Mouse (Mus musculus): ENCODE data around the gene Tpt1. TPM values are rescaled to one million over a fixed set of nuclear protein-coding genes. Genes with fewer than 3 reads are reported as not detected.
"Not testable (repeated sequence)": the region's sequence is repeated elsewhere in the genome, so short reads cannot be mapped to it uniquely, and the experiment has no call there.

Gene Tpt1
- polyA plus RNA-seq, 1 experiment from 2014 or later: 1,543 TPM

GRCm38 (mm10) chr14:75837048-75837916 lies 7.6 kb upstream of the Tpt1 start:
- 52% methylated on average over 10 of the region's 10 CpGs for WGBS
- TF ChIP-seq CTCF (IDR thresholded peaks at IDR 0.05; ENCODE audit: low read depth): 0 out of 2 replicates have a peak, but pooled peaks have one; percentile 11
- DNase-seq (ENCODE audit: low spot score): peak; percentile 48
- H3K4me3 ChIP-seq (replicated peaks; ENCODE audit: low read depth, low read length): no peak overlapping the region
- H3K4me1 ChIP-seq (replicated peaks; ENCODE audit: insufficient read depth, low read length): peaks cover 12% of the 10 kb centered on the region
- no peaks in the 10 kb centered on the region for H3K9me3 ChIP-seq (replicated peaks; ENCODE audit: low read length)
- no peak overlapping the region for H3K4me2 ChIP-seq (ENCODE audit: low read length)
- H3K27ac ChIP-seq: no peak overlapping the region
- ATAC-seq (replicated peaks; ENCODE audit: low FRiP score, low read depth): no peak
- no peaks in the 10 kb centered on the region for H3K27me3 ChIP-seq (ENCODE audit: insufficient read depth, low read length)
- no peak overlapping the region for H3K9ac ChIP-seq (ENCODE audit: low read depth, low read length)
- no peaks in the 10 kb centered on the region for H3K36me3 ChIP-seq (ENCODE audit: insufficient read depth, low read length)

GRCm38 (mm10) chr14:75841758-75842157 lies 3.1 kb upstream of the Tpt1 start:
- H3K4me2 ChIP-seq (ENCODE audit: low read length); H3K4me3 ChIP-seq (replicated peaks; ENCODE audit: low read depth, low read length); H3K4me1 ChIP-seq (replicated peaks; ENCODE audit: insufficient read depth, low read length); H3K27ac ChIP-seq; H3K27me3 ChIP-seq (ENCODE audit: insufficient read depth, low read length); H3K36me3 ChIP-seq (ENCODE audit: insufficient read depth, low read length); DNase-seq (ENCODE audit: low spot score); H3K9ac ChIP-seq (ENCODE audit: low read depth, low read length); H3K9me3 ChIP-seq (replicated peaks; ENCODE audit: low read length); ATAC-seq (replicated peaks; ENCODE audit: low FRiP score, low read depth): not testable (repeated sequence)
- 30% methylated on average over 1 of the region's 2 CpGs for WGBS

- no peaks in the 10 kb centered on the region for H3K9me3 ChIP-seq (replicated peaks; ENCODE audit: low read length)
- ATAC-seq (replicated peaks; ENCODE audit: low FRiP score, low read depth): no peak
Observed at GRCm38 (mm10) chr14:75844111-75844695, 690 bp upstream of the Tpt1 start.

GRCm38 (mm10) chr14:75845698-75846115 lies 814 bp downstream of the Tpt1 start:
- ATAC-seq (replicated peaks; ENCODE audit: low FRiP score, low read depth) (peak; percentile 70), DNase-seq (ENCODE audit: low spot score) (peak; percentile 96)
- Histone ChIP-seq H3K27me3 (ENCODE audit: insufficient read depth, low read length) (no peaks in the 10 kb centered on the region), H3K27ac (peak overlapping the region; percentile 99), H3K36me3 (ENCODE audit: insufficient read depth, low read length) (peaks cover 29% of the 10 kb centered on the region), H3K4me1 (replicated peaks; ENCODE audit: insufficient read depth, low read length) (peaks cover 6% of the 10 kb centered on the region; the same call in 1 of the 2 replicates), H3K4me3 (replicated peaks; ENCODE audit: low read depth, low read length) (peak overlapping the region; percentile 90), H3K4me2 (ENCODE audit: low read length) (peak overlapping the region; percentile 56), H3K9me3 (replicated peaks; ENCODE audit: low read length) (no peaks in the 10 kb centered on the region), H3K9ac (ENCODE audit: low read depth, low read length) (peak overlapping the region; percentile 97)
- WGBS: under 1% methylated on average over 40 of the region's 40 CpGs
- TF ChIP-seq CTCF (IDR thresholded peaks at IDR 0.05; ENCODE audit: low read depth): peak; percentile 59

More at GRCm38 (mm10) chr14:75844111-75844695, 690 bp upstream of the Tpt1 start:
- peak overlapping the region; percentile 78 for H3K4me2 ChIP-seq (ENCODE audit: low read length)
- no peak for TF ChIP-seq CTCF (IDR thresholded peaks at IDR 0.05; ENCODE audit: low read depth)
- peaks cover 22% of the 10 kb centered on the region for H3K36me3 ChIP-seq (ENCODE audit: insufficient read depth, low read length)
- peak overlapping the region; percentile 99 for H3K27ac ChIP-seq
- H3K27me3 ChIP-seq (ENCODE audit: insufficient read depth, low read length): no peaks in the 10 kb centered on the region
- peaks cover 6% of the 10 kb centered on the region; the same call in 1 of the 2 replicates for H3K4me1 ChIP-seq (replicated peaks; ENCODE audit: insufficient read depth, low read length)
- 3% methylated on average over 14 of the region's 14 CpGs for WGBS
- H3K4me3 ChIP-seq (replicated peaks; ENCODE audit: low read depth, low read length): peak overlapping the region; percentile 90
- no peak for DNase-seq (ENCODE audit: low spot score)
- peak overlapping the region; percentile 97 for H3K9ac ChIP-seq (ENCODE audit: low read depth, low read length)

GRCm38 (mm10) chr14:75847669-75848068 lies 2.8 kb downstream of the Tpt1 start:
- Histone ChIP-seq H3K4me2 (ENCODE audit: low read length) (no peak overlapping the region), H3K9me3 (replicated peaks; ENCODE audit: low read length) (no peaks in the 10 kb centered on the region), H3K36me3 (ENCODE audit: insufficient read depth, low read length) (peaks cover 36% of the 10 kb centered on the region), H3K4me1 (replicated peaks; ENCODE audit: insufficient read depth, low read length) (peaks cover 6% of the 10 kb centered on the region; the same call in 1 of the 2 replicates), H3K27ac (no peak overlapping the region), H3K4me3 (replicated peaks; ENCODE audit: low read depth, low read length) (no peak overlapping the region), H3K27me3 (ENCODE audit: insufficient read depth, low read length) (no peaks in the 10 kb centered on the region), H3K9ac (ENCODE audit: low read depth, low read length) (0 out of 2 replicates have a peak overlapping the region, but pooled peaks have one; percentile 2)
- no peak for TF ChIP-seq CTCF (IDR thresholded peaks at IDR 0.05; ENCODE audit: low read depth)
- DNase-seq (ENCODE audit: low spot score) (no peak), ATAC-seq (replicated peaks; ENCODE audit: low FRiP score, low read depth) (no peak)
- WGBS: 71% methylated on average over 4 of the region's 4 CpGs

- no peak for TF ChIP-seq CTCF (IDR thresholded peaks at IDR 0.05; ENCODE audit: low read depth)
- no peak for DNase-seq (ENCODE audit: low spot score)
- peaks cover 6% of the 10 kb centered on the region; the same call in 1 of the 2 replicates for H3K4me1 ChIP-seq (replicated peaks; ENCODE audit: insufficient read depth, low read length)
Observed at GRCm38 (mm10) chr14:75848482-75848881, 3.6 kb downstream of the Tpt1 start.

More at GRCm38 (mm10) chr14:75848482-75848881, 3.6 kb downstream of the Tpt1 start:
- no peak overlapping the region for H3K4me2 ChIP-seq (ENCODE audit: low read length)
- peaks cover 36% of the 10 kb centered on the region for H3K36me3 ChIP-seq (ENCODE audit: insufficient read depth, low read length)
- H3K27me3 ChIP-seq (ENCODE audit: insufficient read depth, low read length): no peaks in the 10 kb centered on the region
- 97% methylated on average over 5 of the region's 5 CpGs for WGBS
- no peaks in the 10 kb centered on the region for H3K9me3 ChIP-seq (replicated peaks; ENCODE audit: low read length)
- H3K9ac ChIP-seq (ENCODE audit: low read depth, low read length): no peak overlapping the region
- H3K27ac ChIP-seq: no peak overlapping the region
- no peak overlapping the region for H3K4me3 ChIP-seq (replicated peaks; ENCODE audit: low read depth, low read length)
- ATAC-seq (replicated peaks; ENCODE audit: low FRiP score, low read depth): no peak

All from kidney, postnatal 0 days (tissue).